Mouse (Mus musculus) intestine, embryonic 14.5 days (tissue): ENCODE results near the gene Ptcd1. TPM values are rescaled to one million over a fixed set of nuclear protein-coding genes. Genes with fewer than 3 reads are reported as not detected.
A peak's percentile ranks its signal among the peaks of the same experiment; 100 is the strongest.

ENCODE experiments used
- ATAC-seq: fragments of 200-750 bp; cut with Nextera tagmentation; replicated peaks from 2 replicates; pipeline ENCODE4 v1.8.0; 2017; ENCODE audit warnings: low read depth, moderate number of reproducible peaks, moderate TSS enrichment, moderate library complexity; ENCODE audit not compliant: low FRiP score, low TSS enrichment
- DNase-seq: peaks from one replicate; pipeline ENCODE4 v3.0.0-alpha.2; 2018; ENCODE audit warnings: low spot score
- H3K27ac ChIP-seq: fragments of 300-500 bp; sonication (generic); 2 replicates; pipeline ENCODE4 v1.5.1; 2014; ENCODE audit warnings: low read depth, mild to moderate bottlenecking, control low read depth
- H3K27me3 ChIP-seq: fragments of 300-500 bp; sonication (generic); replicated peaks from 2 replicates; pipeline ENCODE4 v1.6.1; 2014; ENCODE audit warnings: low read length, control low read depth; ENCODE audit not compliant: control insufficient read depth, insufficient read depth
- H3K36me3 ChIP-seq: fragments of 300-500 bp; sonication (generic); 2 replicates; pipeline ENCODE4 v1.6.1; 2014; ENCODE audit warnings: low read length, control low read depth; ENCODE audit not compliant: control insufficient read depth, insufficient read depth
- H3K4me1 ChIP-seq: fragments of 300-500 bp; sonication (generic); replicated peaks from 2 replicates; pipeline ENCODE4 v1.6.1; 2014; ENCODE audit warnings: low read length, control low read depth, mixed read lengths; ENCODE audit not compliant: control insufficient read depth, insufficient read depth
- H3K4me2 ChIP-seq: fragments of 300-500 bp; sonication (generic); 2 replicates; pipeline ENCODE4 v1.6.1; 2014; ENCODE audit warnings: low read length
- H3K4me3 ChIP-seq: fragments of 300-500 bp; sonication (generic); 2 replicates; pipeline ENCODE4 v1.5.1; 2014; ENCODE audit warnings: low read depth, low read length, control low read depth, mixed read lengths
- H3K9ac ChIP-seq: fragments of 300-500 bp; sonication (generic); 2 replicates; pipeline ENCODE4 v1.6.1; 2014; ENCODE audit warnings: mild to moderate bottlenecking, low read length
- H3K9me3 ChIP-seq: fragments of 300-500 bp; sonication (generic); 2 replicates; pipeline ENCODE4 v1.6.1; 2016; ENCODE audit warnings: low read length, control low read depth; ENCODE audit not compliant: control insufficient read depth
- WGBS: fragments of 180-500 bp; shearing (Covaris S2); extraction: QIAGEN DNeasy Blood & Tissue Kit; methylation state at CpG from one replicate; pipeline ENCODE4 v1.1.7; 2014; 5-methylcytosine and 5-hydroxymethylcytosine counted together
- polyA plus RNA-seq: library from polyadenylated mRNA; unstranded; fragments of >200 nt; fragmentation: Nextera tagmentation; extraction: Ambion mirVana; gene quantifications from 2 replicates; pipeline ENCODE4 v1.2.1, GENCODE M21; 2014

Ptcd1 gene
- polyA plus RNA-seq, 1 experiment from 2014 or later: 12.6 TPM

GRCm38 (mm10) chr5:145203936-145204691, 37.2 kb upstream of the Ptcd1 start, which contains the start of gene Zkscan5:
Gene Zkscan5, plus strand, starts transcription at chr5:145204562.
- peaks cover 17% of the 10 kb centered on the region for H3K4me1 ChIP-seq
- ATAC-seq: peak; percentile 96
- peak; percentile 97 for DNase-seq
- H3K36me3 ChIP-seq: peaks cover 5% of the 10 kb centered on the region; the same call in 1 of the 2 replicates
- no peaks in the 10 kb centered on the region for H3K27me3 ChIP-seq
- peak within 1 kb of the TSS; percentile 64 for H3K9ac ChIP-seq
- under 1% methylated on average over 22 of the region's 22 CpGs for WGBS
- peak within 1 kb of the TSS; percentile 83 for H3K27ac ChIP-seq
- H3K4me3 ChIP-seq: peak within 1 kb of the TSS; percentile 79
- peak within 1 kb of the TSS; percentile 81 for H3K4me2 ChIP-seq
- no peaks in the 10 kb centered on the region for H3K9me3 ChIP-seq

- Histone ChIP-seq H3K36me3 (peaks cover under 1% of the 10 kb centered on the region; the same call in 1 of the 2 replicates), H3K27ac (no peak overlapping the region), H3K4me2 (no peak overlapping the region), H3K4me3 (no peak overlapping the region), H3K9me3 (no peaks in the 10 kb centered on the region), H3K9ac (no peak overlapping the region), H3K4me1 (peaks cover 17% of the 10 kb centered on the region), H3K27me3 (no peaks in the 10 kb centered on the region)
- 57% methylated on average over 3 of the region's 3 CpGs for WGBS
- DNase-seq (no peak), ATAC-seq (no peak)
Measured at GRCm38 (mm10) chr5:145202446-145202845, 35.5 kb upstream of the Ptcd1 start.

- Histone ChIP-seq H3K4me2 (peak within 1 kb of the TSS; percentile 75), H3K27me3 (no peaks in the 10 kb centered on the region), H3K9me3 (no peaks in the 10 kb centered on the region), H3K4me3 (peak within 1 kb of the TSS; percentile 87), H3K36me3 (0 out of 2 replicates have a peak, but pooled peaks cover 4% of the 10 kb centered on the region), H3K4me1 (peaks cover 17% of the 10 kb centered on the region), H3K27ac (peak within 1 kb of the TSS; percentile 59; the same call in 1 of the 2 replicates), H3K9ac (peak within 1 kb of the TSS; percentile 72)
- 2% methylated on average over 37 of the region's 37 CpGs for WGBS
- DNase-seq (peak; percentile 84), ATAC-seq (no peak)
Measured at GRCm38 (mm10) chr5:145201321-145201991, 34.5 kb upstream of the Ptcd1 start, which contains the start of gene Zkscan14. Gene Zkscan14, minus strand, starts transcription at chr5:145201868.

GRCm38 (mm10) chr5:145200387-145200786, 33.5 kb upstream of the Ptcd1 start:
- H3K4me2 ChIP-seq: peak overlapping the region; percentile 75
- H3K9ac ChIP-seq: no peak overlapping the region
- DNase-seq: no peak
- H3K36me3 ChIP-seq: peaks cover 15% of the 10 kb centered on the region
- peaks cover 12% of the 10 kb centered on the region for H3K4me1 ChIP-seq
- no peak overlapping the region for H3K27ac ChIP-seq
- H3K27me3 ChIP-seq: no peaks in the 10 kb centered on the region
- ATAC-seq: no peak
- peak overlapping the region; percentile 87; the same call in 1 of the 2 replicates for H3K4me3 ChIP-seq
- no peaks in the 10 kb centered on the region for H3K9me3 ChIP-seq
- 82% methylated on average over 7 of the region's 7 CpGs for WGBS

GRCm38 (mm10) chr5:145191962-145192361, 25.1 kb upstream of the Ptcd1 start, which contains the start of gene Atp5j2:
Gene Atp5j2, minus strand, starts transcription at chr5:145192062.
- H3K27ac ChIP-seq: peak within 1 kb of the TSS; percentile 88
- ATAC-seq: no peak
- 89% methylated on average over 2 of the region's 2 CpGs for WGBS

GRCm38 (mm10) chr5:145190875-145191798, 24.2 kb upstream of the Ptcd1 start:
- Histone ChIP-seq H3K27ac (peak overlapping the region; percentile 88), H3K27me3 (no peaks in the 10 kb centered on the region), H3K4me1 (peaks cover 18% of the 10 kb centered on the region), H3K4me2 (peak overlapping the region; percentile 92), H3K4me3 (peak overlapping the region; percentile 76), H3K9ac (peak overlapping the region; percentile 96), H3K9me3 (no peaks in the 10 kb centered on the region), H3K36me3 (peaks cover 40% of the 10 kb centered on the region)
- WGBS: under 1% methylated on average over 41 of the region's 41 CpGs
- peak; percentile 85 for ATAC-seq
- DNase-seq: peak; percentile 93

More at GRCm38 (mm10) chr5:145191962-145192361, 25.1 kb upstream of the Ptcd1 start, which contains the start of gene Atp5j2:
- H3K4me3 ChIP-seq: peak within 1 kb of the TSS; percentile 76
- H3K9me3 ChIP-seq: no peaks in the 10 kb centered on the region
- H3K27me3 ChIP-seq: no peaks in the 10 kb centered on the region
- peak within 1 kb of the TSS; percentile 92 for H3K4me2 ChIP-seq
- H3K9ac ChIP-seq: peak within 1 kb of the TSS; percentile 96
- H3K4me1 ChIP-seq: peaks cover 18% of the 10 kb centered on the region
- H3K36me3 ChIP-seq: peaks cover 39% of the 10 kb centered on the region
- no peak for DNase-seq

GRCm38 (mm10) chr5:145190373-145190772, 23.5 kb upstream of the Ptcd1 start:
- Histone ChIP-seq H3K4me1 (peaks cover 18% of the 10 kb centered on the region), H3K9ac (peak overlapping the region; percentile 96), H3K36me3 (peaks cover 40% of the 10 kb centered on the region), H3K9me3 (no peaks in the 10 kb centered on the region), H3K27ac (peak overlapping the region; percentile 88; the same call in 1 of the 2 replicates), H3K4me3 (peak overlapping the region; percentile 76), H3K4me2 (peak overlapping the region; percentile 92), H3K27me3 (no peaks in the 10 kb centered on the region)
- WGBS: 48% methylated on average over 5 of the region's 5 CpGs
- ATAC-seq: no peak
- no peak for DNase-seq

GRCm38 (mm10) chr5:145189416-145189815, 22.5 kb upstream of the Ptcd1 start:
- H3K27me3 ChIP-seq: no peaks in the 10 kb centered on the region
- no peak overlapping the region for H3K4me2 ChIP-seq
- ATAC-seq: no peak
- H3K27ac ChIP-seq: no peak overlapping the region
- H3K36me3 ChIP-seq: peaks cover 40% of the 10 kb centered on the region
- 95% methylated on average over 6 of the region's 6 CpGs for WGBS
- peaks cover 18% of the 10 kb centered on the region for H3K4me1 ChIP-seq
- H3K4me3 ChIP-seq: 0 out of 2 replicates have a peak overlapping the region, but pooled peaks have one; percentile 76
- no peak for DNase-seq
- no peaks in the 10 kb centered on the region for H3K9me3 ChIP-seq
- no peak overlapping the region for H3K9ac ChIP-seq
